Mouse (Mus musculus) midbrain, embryonic 16.5 days (tissue): Measurements from ENCODE around the gene Reep1. TPM values are rescaled to one million over a fixed set of nuclear protein-coding genes. Genes with fewer than 3 reads are reported as not detected.

Experiments
- ATAC-seq: fragments of 200-750 bp; cut with Nextera tagmentation; 2 replicates; pipeline ENCODE4 v1.8.0; 2017; ENCODE audit warnings: moderate TSS enrichment
- H3K27ac ChIP-seq: fragments of 300-500 bp; sonication (generic); 2 replicates; pipeline ENCODE4 v1.5.1; 2014; ENCODE audit warnings: mild to moderate bottlenecking, low read length, mixed read lengths
- H3K27me3 ChIP-seq: fragments of 300-500 bp; sonication (generic); 2 replicates; pipeline ENCODE4 v1.6.1; 2014; ENCODE audit warnings: low read depth, low read length, mixed read lengths; ENCODE audit not compliant: control insufficient read depth, insufficient read depth
- H3K36me3 ChIP-seq: fragments of 300-500 bp; sonication (generic); 2 replicates; pipeline ENCODE4 v1.6.1; 2014; ENCODE audit warnings: mild to moderate bottlenecking, low read length, moderate library complexity, mixed read lengths; ENCODE audit not compliant: control insufficient read depth, insufficient read depth
- H3K4me1 ChIP-seq: fragments of 300-500 bp; sonication (generic); 2 replicates; pipeline ENCODE4 v1.6.1; 2014; ENCODE audit warnings: mild to moderate bottlenecking, low read length, mixed read lengths; ENCODE audit not compliant: control insufficient read depth, insufficient read depth
- H3K4me2 ChIP-seq: fragments of 300-500 bp; sonication (generic); 2 replicates; pipeline ENCODE4 v1.6.1; 2014; ENCODE audit warnings: mild to moderate bottlenecking, low read length, mixed read lengths
- H3K4me3 ChIP-seq: fragments of 300-500 bp; sonication (generic); 2 replicates; pipeline ENCODE4 v1.5.1; 2014; ENCODE audit warnings: low read depth, mild to moderate bottlenecking, low read length, moderate library complexity, mixed read lengths
- H3K9ac ChIP-seq: fragments of 300-500 bp; sonication (generic); 2 replicates; pipeline ENCODE4 v1.6.1; 2014; ENCODE audit warnings: low read depth, low read length, mixed read lengths
- H3K9me3 ChIP-seq: fragments of 300-500 bp; sonication (generic); replicated peaks from 2 replicates; pipeline ENCODE4 v1.6.1; 2014; ENCODE audit warnings: mild to moderate bottlenecking, low read length, mixed read lengths; ENCODE audit not compliant: control insufficient read depth, poor library complexity, severe bottlenecking
- WGBS: fragments of 180-500 bp; shearing (Covaris S2); extraction: QIAGEN DNeasy Blood & Tissue Kit; methylation state at CpG from one replicate; pipeline ENCODE4 v1.1.7; 2014; 5-methylcytosine and 5-hydroxymethylcytosine counted together
- polyA plus RNA-seq: library from polyadenylated mRNA; unstranded; fragments of >200 nt; fragmentation: Nextera tagmentation; extraction: Ambion mirVana; gene quantifications from 2 replicates; pipeline ENCODE4 v1.2.1, GENCODE M21; 2015

Gene Reep1
- polyA plus RNA-seq, 1 experiment from 2014 or later: 350 TPM

GRCm38 (mm10) chr6:71744934-71745333 lies 37.6 kb downstream of the Reep1 start:
- ATAC-seq: no peak
- H3K36me3 ChIP-seq: no peaks in the 10 kb centered on the region
- WGBS: 83% methylated on average over 6 of the region's 6 CpGs
- H3K4me2 ChIP-seq: no peak overlapping the region
- H3K4me1 ChIP-seq: peaks cover 14% of the 10 kb centered on the region
- no peak overlapping the region for H3K9ac ChIP-seq
- no peak overlapping the region for H3K4me3 ChIP-seq
- no peak overlapping the region for H3K27ac ChIP-seq
- H3K27me3 ChIP-seq: no peaks in the 10 kb centered on the region
- H3K9me3 ChIP-seq: no peaks in the 10 kb centered on the region

- H3K36me3 ChIP-seq: no peaks in the 10 kb centered on the region
- H3K27ac ChIP-seq: no peak overlapping the region
- ATAC-seq: no peak
- H3K4me2 ChIP-seq: no peak overlapping the region
- WGBS: 54% methylated on average over 9 of the region's 9 CpGs
- peaks cover 8% of the 10 kb centered on the region for H3K4me1 ChIP-seq
- H3K4me3 ChIP-seq: no peak overlapping the region
- H3K9me3 ChIP-seq: no peaks in the 10 kb centered on the region
- no peak overlapping the region for H3K9ac ChIP-seq
- H3K27me3 ChIP-seq: no peaks in the 10 kb centered on the region
These were observed 38.3 kb downstream of the Reep1 start for GRCm38 (mm10) chr6:71745482-71746234.

- Histone ChIP-seq H3K9ac (no peak overlapping the region), H3K4me3 (no peak overlapping the region), H3K27ac (no peak overlapping the region), H3K4me1 (peaks cover 2% of the 10 kb centered on the region), H3K4me2 (no peak overlapping the region), H3K9me3 (no peaks in the 10 kb centered on the region), H3K27me3 (no peaks in the 10 kb centered on the region), H3K36me3 (no peaks in the 10 kb centered on the region)
- WGBS: 15% methylated on average over 1 of the region's 1 CpGs
- no peak for ATAC-seq
These were observed 38.9 kb downstream of the Reep1 start for GRCm38 (mm10) chr6:71746246-71746645.

GRCm38 (mm10) chr6:71746846-71747245 lies 39.5 kb downstream of the Reep1 start:
- no peaks in the 10 kb centered on the region for H3K27me3 ChIP-seq
- WGBS: 86% methylated on average over 8 of the region's 8 CpGs
- H3K27ac ChIP-seq: no peak overlapping the region
- no peaks in the 10 kb centered on the region for H3K4me1 ChIP-seq
- H3K4me3 ChIP-seq: no peak overlapping the region
- no peak for ATAC-seq
- no peaks in the 10 kb centered on the region for H3K9me3 ChIP-seq
- no peaks in the 10 kb centered on the region for H3K36me3 ChIP-seq
- no peak overlapping the region for H3K9ac ChIP-seq
- no peak overlapping the region for H3K4me2 ChIP-seq

- Histone ChIP-seq H3K4me1 (peaks cover 2% of the 10 kb centered on the region; the same call in 1 of the 2 replicates), H3K27me3 (no peaks in the 10 kb centered on the region), H3K4me3 (no peak overlapping the region), H3K36me3 (peaks cover 3% of the 10 kb centered on the region; the same call in 1 of the 2 replicates), H3K27ac (no peak overlapping the region), H3K9ac (no peak overlapping the region), H3K9me3 (no peaks in the 10 kb centered on the region), H3K4me2 (no peak overlapping the region)
- WGBS: 83% methylated on average over 2 of the region's 2 CpGs
- no peak for ATAC-seq
These were observed 44.2 kb downstream of the Reep1 start for GRCm38 (mm10) chr6:71751602-71752001.

GRCm38 (mm10) chr6:71752791-71753464 lies 45.6 kb downstream of the Reep1 start:
- Histone ChIP-seq H3K4me1 (peaks cover 9% of the 10 kb centered on the region), H3K27ac (no peak overlapping the region), H3K4me3 (no peak overlapping the region), H3K9ac (no peak overlapping the region), H3K36me3 (peaks cover 4% of the 10 kb centered on the region; the same call in 1 of the 2 replicates), H3K4me2 (no peak overlapping the region), H3K27me3 (no peaks in the 10 kb centered on the region), H3K9me3 (no peaks in the 10 kb centered on the region)
- no peak for ATAC-seq
- 64% methylated on average over 7 of the region's 7 CpGs for WGBS

- Histone ChIP-seq H3K27ac (peak overlapping the region; percentile 19), H3K9ac (no peak overlapping the region), H3K4me1 (peaks cover 9% of the 10 kb centered on the region), H3K9me3 (no peaks in the 10 kb centered on the region), H3K4me3 (no peak overlapping the region), H3K36me3 (peaks cover 13% of the 10 kb centered on the region), H3K27me3 (no peaks in the 10 kb centered on the region), H3K4me2 (no peak overlapping the region)
- WGBS: 51% methylated on average over 10 of the region's 10 CpGs
- ATAC-seq: peak; percentile 76
These were observed 49.9 kb downstream of the Reep1 start for GRCm38 (mm10) chr6:71757039-71757894.

GRCm38 (mm10) chr6:71758780-71759179 lies 51.4 kb downstream of the Reep1 start:
- Histone ChIP-seq H3K4me3 (no peak overlapping the region), H3K9me3 (no peaks in the 10 kb centered on the region), H3K9ac (no peak overlapping the region), H3K36me3 (peaks cover 22% of the 10 kb centered on the region), H3K27ac (no peak overlapping the region), H3K27me3 (no peaks in the 10 kb centered on the region), H3K4me2 (no peak overlapping the region), H3K4me1 (peaks cover 7% of the 10 kb centered on the region)
- no peak for ATAC-seq
- WGBS: 91% methylated on average over 4 of the region's 4 CpGs
